10 mouse cellular contexts compared by ENCODE assay signal in the genomic region with DNA sequence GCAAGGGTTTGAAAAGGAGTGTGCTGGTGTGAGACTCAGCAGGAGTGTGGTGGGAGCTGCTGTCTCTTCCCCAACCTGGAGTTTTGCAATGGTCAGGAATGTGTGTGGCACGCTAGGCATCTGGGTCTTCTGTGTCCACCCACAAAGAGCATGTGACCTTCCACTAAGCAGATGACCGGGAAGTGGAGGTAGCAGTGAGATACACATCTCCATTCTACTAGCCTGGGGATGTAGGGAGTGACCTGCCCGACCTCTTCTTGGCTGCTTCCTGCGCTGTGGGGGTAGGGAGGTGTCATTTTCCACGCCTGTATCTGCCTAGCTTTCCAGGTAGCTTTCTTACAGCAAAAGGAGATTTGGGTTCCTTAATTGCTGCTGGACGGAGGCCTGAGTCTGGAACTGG. TPM values are rescaled to one million over a fixed set of nuclear protein-coding genes. Genes with fewer than 3 reads are reported as not detected.
DNase-seq lines count a peak whose midpoint lies in the region; ATAC-seq and TF ChIP-seq lines count a peak whose summit lies in the region.
"Had no signal": no experiment of that assay in that cellular context is flagged by ENCODE, and none has a peak within 500 bp of the region (broad histone marks: within the 10 kb centered on the region; RNA-seq: fewer than 3 reads in every experiment).

No protein-coding gene starts in this region.

- TF ChIP-seq EP300 in liver, postnatal 0 days (IDR thresholded peaks at IDR 0.05; ENCODE audit: low read depth) = no peak

- no peak for ATAC-seq in hindbrain, embryonic 12.5 days (ENCODE audit: low FRiP score)
- no peak for ATAC-seq in hindbrain, embryonic 11.5 days (ENCODE audit: low FRiP score)
- peak; percentile 47; the same call in 1 of the 2 replicates for ATAC-seq in liver, postnatal 0 days
- no peak for ATAC-seq in midbrain, embryonic 14.5 days (ENCODE audit: low FRiP score, low TSS enrichment)

- no peaks in the 10 kb centered on the region for H3K27me3 ChIP-seq in hindbrain, embryonic 12.5 days
- no peaks in the 10 kb centered on the region for H3K27me3 ChIP-seq in hindbrain, embryonic 11.5 days (ENCODE audit: control insufficient read depth, insufficient read depth, low read length)
- H3K27me3 ChIP-seq in liver, postnatal 0 days (ENCODE audit: insufficient read depth, low read length) = no peaks in the 10 kb centered on the region
- H3K27me3 ChIP-seq in midbrain, embryonic 14.5 days (ENCODE audit: control insufficient read depth, insufficient read depth, low read length) = no peaks in the 10 kb centered on the region
- H3K27me3 ChIP-seq: embryonic facial prominence, embryonic 15.5 days; megakaryocyte, embryonic 14.5 days had no signal

- no peaks in the 10 kb centered on the region for H3K9me3 ChIP-seq in hindbrain, embryonic 12.5 days (replicated peaks)
- no peaks in the 10 kb centered on the region for H3K9me3 ChIP-seq in hindbrain, embryonic 11.5 days (ENCODE audit: control insufficient read depth, low read length)
- no peaks in the 10 kb centered on the region for H3K9me3 ChIP-seq in liver, postnatal 0 days (ENCODE audit: low read length)
- no peaks in the 10 kb centered on the region for H3K9me3 ChIP-seq in midbrain, embryonic 14.5 days (ENCODE audit: control insufficient read depth, low read length)
- H3K9me3 ChIP-seq: embryonic facial prominence, embryonic 15.5 days; megakaryocyte, embryonic 14.5 days had no signal

- DNase-seq in hindbrain, embryonic 11.5 days (ENCODE audit: low spot score) = no peak
- DNase-seq in ZHBTc4 (ENCODE audit: low read depth, low spot score) = peak; percentile 82
- peak; percentile 63 for DNase-seq in kidney, adult 9 months
- no peak for DNase-seq in liver, postnatal 0 days
- DNase-seq in midbrain, embryonic 14.5 days = no peak
- DNase-seq in adrenal gland, postnatal 25 days = no peak
- no peak for DNase-seq in left cerebral cortex, adult 18-20 months (ENCODE audit: low spot score in 2 of 2)

- no peak for TF ChIP-seq CTCF in liver, postnatal 0 days (IDR thresholded peaks at IDR 0.05; ENCODE audit: low read depth)

- H3K9ac ChIP-seq in hindbrain, embryonic 12.5 days = no peak overlapping the region
- H3K9ac ChIP-seq in hindbrain, embryonic 11.5 days (ENCODE audit: low read depth, low read length) = no peak overlapping the region
- no peak overlapping the region for H3K9ac ChIP-seq in liver, postnatal 0 days (replicated peaks)
- no peak overlapping the region for H3K9ac ChIP-seq in midbrain, embryonic 14.5 days (replicated peaks; ENCODE audit: low read length)
- H3K9ac ChIP-seq: embryonic facial prominence, embryonic 15.5 days had no signal

- no peak overlapping the region for H3K4me3 ChIP-seq in hindbrain, embryonic 12.5 days
- no peak overlapping the region for H3K4me3 ChIP-seq in hindbrain, embryonic 11.5 days (ENCODE audit: low read depth, low read length)
- no peak overlapping the region for H3K4me3 ChIP-seq in liver, postnatal 0 days (ENCODE audit: low read depth, low read length)
- H3K4me3 ChIP-seq in midbrain, embryonic 14.5 days (replicated peaks; ENCODE audit: low read depth, low read length) = no peak overlapping the region
- H3K4me3 ChIP-seq: embryonic facial prominence, embryonic 15.5 days; megakaryocyte, embryonic 14.5 days had no signal

- H3K36me3 ChIP-seq in hindbrain, embryonic 12.5 days = peaks cover 7% of the 10 kb centered on the region
- no peaks in the 10 kb centered on the region for H3K36me3 ChIP-seq in hindbrain, embryonic 11.5 days (ENCODE audit: control insufficient read depth, insufficient read depth, low read length)
- no peaks in the 10 kb centered on the region for H3K36me3 ChIP-seq in liver, postnatal 0 days (replicated peaks; ENCODE audit: insufficient read depth, low read length)
- H3K36me3 ChIP-seq in midbrain, embryonic 14.5 days (ENCODE audit: control insufficient read depth, insufficient read depth, low read length) = peaks cover 9% of the 10 kb centered on the region

- H3K27ac ChIP-seq in hindbrain, embryonic 12.5 days = 0 out of 2 replicates have a peak overlapping the region, but pooled peaks have one; percentile 4
- no peak overlapping the region for H3K27ac ChIP-seq in hindbrain, embryonic 11.5 days (ENCODE audit: low read depth, low read length)
- 0 out of 2 replicates have a peak overlapping the region, but pooled peaks have one; percentile 34 for H3K27ac ChIP-seq in liver, postnatal 0 days (ENCODE audit: low read depth)
- no peak overlapping the region for H3K27ac ChIP-seq in midbrain, embryonic 14.5 days (replicated peaks; ENCODE audit: low read depth, low read length)
- H3K27ac ChIP-seq: embryonic facial prominence, embryonic 15.5 days had no signal

- WGBS in hindbrain, embryonic 12.5 days = 59% methylated on average over 6 of the region's 6 CpGs
- 54% methylated on average over 6 of the region's 6 CpGs for WGBS in hindbrain, embryonic 11.5 days
- WGBS in liver, postnatal 0 days (ENCODE audit: insufficient replicate concordance) = 39% methylated on average over 6 of the region's 6 CpGs
- 76% methylated on average over 6 of the region's 6 CpGs for WGBS in midbrain, embryonic 14.5 days

- no peak overlapping the region for H3K4me2 ChIP-seq in hindbrain, embryonic 12.5 days (replicated peaks)
- no peak overlapping the region for H3K4me2 ChIP-seq in hindbrain, embryonic 11.5 days (replicated peaks; ENCODE audit: low read depth, low read length)
- H3K4me2 ChIP-seq in liver, postnatal 0 days (ENCODE audit: low read depth, low read length) = no peak overlapping the region
- H3K4me2 ChIP-seq in midbrain, embryonic 14.5 days (ENCODE audit: low read length) = no peak overlapping the region
- H3K4me2 ChIP-seq: embryonic facial prominence, embryonic 15.5 days had no signal

- H3K4me1 ChIP-seq in hindbrain, embryonic 12.5 days = peaks cover 17% of the 10 kb centered on the region
- H3K4me1 ChIP-seq in hindbrain, embryonic 11.5 days (replicated peaks; ENCODE audit: control insufficient read depth, insufficient read depth, low read length) = no peaks in the 10 kb centered on the region
- H3K4me1 ChIP-seq in liver, postnatal 0 days (ENCODE audit: insufficient read depth) = peaks cover 20% of the 10 kb centered on the region
- no peaks in the 10 kb centered on the region for H3K4me1 ChIP-seq in midbrain, embryonic 14.5 days (ENCODE audit: control insufficient read depth, insufficient read depth, low read length)

RNA-seq across cellular contexts. Expression of a gene that starts 10.9 kb away (rescaled TPM):
- polyA plus RNA-seq in hindbrain, embryonic 12.5 days (2016; fragmentation: Nextera tagmentation; extraction: Ambion mirVana) = 6.7 and 7.3 TPM in 2 replicates
- 8.7 and 8.8 TPM in 2 replicates for polyA plus RNA-seq in hindbrain, embryonic 11.5 days (2014; fragmentation: Nextera tagmentation; extraction: Ambion mirVana)
- polyA plus RNA-seq in liver, postnatal 0 days (2015; fragmentation: Nextera tagmentation; extraction: Ambion mirVana) = 0.51 TPM in 2 replicates
- polyA plus RNA-seq in midbrain, embryonic 14.5 days (2014; fragmentation: Nextera tagmentation; extraction: Ambion mirVana) = 3.8 and 6.1 TPM in 2 replicates
- 5.7 and 8.3 TPM in 2 replicates for total RNA-seq in adrenal gland, postnatal 25 days (2021)
- total RNA-seq in left cerebral cortex, adult 18-20 months (2021) = 1 to 10 TPM; 3.1 to 4.2 TPM

RNA-seq across cellular contexts. Expression of a gene that starts 34.3 kb away (rescaled TPM):
- 10.1 and 22.2 TPM in 2 replicates for polyA plus RNA-seq in hindbrain, embryonic 12.5 days (2016; fragmentation: Nextera tagmentation; extraction: Ambion mirVana)
- polyA plus RNA-seq in hindbrain, embryonic 11.5 days (2014; fragmentation: Nextera tagmentation; extraction: Ambion mirVana) = 9.6 and 16.8 TPM in 2 replicates
- 7.8 and 8.7 TPM in 2 replicates for polyA plus RNA-seq in liver, postnatal 0 days (2015; fragmentation: Nextera tagmentation; extraction: Ambion mirVana)
- polyA plus RNA-seq in midbrain, embryonic 14.5 days (2014; fragmentation: Nextera tagmentation; extraction: Ambion mirVana) = 11.6 and 18.4 TPM in 2 replicates
- total RNA-seq in adrenal gland, postnatal 25 days (2021) = 16.5 and 34.2 TPM in 2 replicates
- total RNA-seq in left cerebral cortex, adult 18-20 months (2021) = 10 to 100 TPM in 1 of 2 experiments, 1 to 10 TPM in 1; 3.0 to 16.9 TPM

RNA-seq across cellular contexts. Expression of a gene that starts 51.2 kb away (rescaled TPM):
- polyA plus RNA-seq in hindbrain, embryonic 12.5 days (2016; fragmentation: Nextera tagmentation; extraction: Ambion mirVana) = 53.7 and 65.4 TPM in 2 replicates
- 70.4 and 76.2 TPM in 2 replicates for polyA plus RNA-seq in hindbrain, embryonic 11.5 days (2014; fragmentation: Nextera tagmentation; extraction: Ambion mirVana)
- 31.2 and 32.5 TPM in 2 replicates for polyA plus RNA-seq in liver, postnatal 0 days (2015; fragmentation: Nextera tagmentation; extraction: Ambion mirVana)
- polyA plus RNA-seq in midbrain, embryonic 14.5 days (2014; fragmentation: Nextera tagmentation; extraction: Ambion mirVana) = 67.8 and 69.6 TPM in 2 replicates
- 74.7 and 90.2 TPM in 2 replicates for total RNA-seq in adrenal gland, postnatal 25 days (2021)
- total RNA-seq in left cerebral cortex, adult 18-20 months (2021) = 10 to 100 TPM; 39.1 to 42.8 TPM

Comparison
In these comparisons a context has a peak if more than half of its experiments do, and no peak if none do; other contexts are left out.
1. H3K27ac ChIP-seq: peak in hindbrain, embryonic 12.5 days (single experiment) and liver, postnatal 0 days (single experiment); none in hindbrain, embryonic 11.5 days (single experiment) and midbrain, embryonic 14.5 days (single experiment).
2. DNase-seq: peak in ZHBTc4 (single experiment) and kidney, adult 9 months (single experiment); none in hindbrain, embryonic 11.5 days (single experiment), liver, postnatal 0 days (single experiment), midbrain, embryonic 14.5 days (single experiment), adrenal gland, postnatal 25 days (single experiment) and left cerebral cortex, adult 18-20 months (0 of 2).